Mouse (Mus musculus) ES-E14 (cell line): ENCODE measurements around the gene Ifitm1.

Source experiments
- ZC3H11A ChIP-seq: IDR thresholded peaks from 2 replicates; pipeline ENCODE4 v1.6.1; 2012; ENCODE audit warnings: low read depth, mild to moderate bottlenecking, inconsistent platforms, low read length, borderline replicate concordance
- ZNF384 ChIP-seq: IDR thresholded peaks from 2 replicates; pipeline ENCODE4 v1.6.1; 2012; ENCODE audit warnings: low read depth, low read length, inconsistent platforms

GRCm38 (mm10) chr7:140943356-140943755 lies 23.7 kb upstream of the Ifitm1 start:
- TF ChIP-seq ZC3H11A (no peak), ZNF384 (no peak)
